ENCODE assay signal across 8 mouse cellular contexts in the genomic region with DNA sequence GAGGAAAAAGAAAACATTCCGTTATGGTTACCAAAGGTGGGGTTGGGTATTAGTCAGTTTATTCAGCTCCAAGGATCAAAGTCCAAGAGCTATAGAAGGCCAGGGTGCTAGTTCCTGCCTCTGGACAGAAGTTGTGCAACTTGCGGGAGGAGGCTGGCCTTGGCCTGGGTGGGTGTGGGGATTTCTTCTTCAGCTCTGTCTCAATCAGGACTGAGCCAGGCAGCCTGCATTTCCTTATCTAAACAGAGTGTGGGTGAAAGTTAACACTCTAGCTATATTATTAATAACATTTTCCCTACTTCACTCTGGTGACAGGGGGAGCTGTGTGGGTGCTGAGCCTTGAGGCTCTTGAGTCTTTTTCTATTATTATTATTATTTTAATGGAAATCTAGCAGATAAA. TPM values are rescaled to one million over a fixed set of nuclear protein-coding genes. Genes with fewer than 3 reads are reported as not detected.
DNase-seq lines count a peak whose midpoint lies in the region; ATAC-seq lines count a peak whose summit lies in the region.

No protein-coding gene starts in this region.

- no peaks in the 10 kb centered on the region; the same call in 1 of the 2 replicates for H3K79me2 ChIP-seq in macrophage (ENCODE audit: inconsistent target)

- no peak overlapping the region for H3K4me3 ChIP-seq in macrophage (ENCODE audit: inconsistent target)

- no peaks in the 10 kb centered on the region for H3K36me3 ChIP-seq in macrophage (ENCODE audit: inconsistent target)

- intact Hi-C loops in heart, postnatal 25 days (cut with DNase I): no loop called here

- peak; percentile 19 for DNase-seq in heart, adult 8-10 months (ENCODE audit: low spot score)
- no peak for DNase-seq in heart, postnatal 25 days (ENCODE audit: low spot score)
- DNase-seq in adrenal gland, postnatal 10 days: peak; percentile 85
- DNase-seq in kidney, postnatal 36 days: peak; percentile 42 to 72
- no peak for DNase-seq in gastrocnemius, adult 18-20 months (ENCODE audit: low spot score)
- DNase-seq in thymus, postnatal 25 days: no peak

- ATAC-seq in activated CD4-positive, CD25-positive, alpha-beta regulatory T cell, adult 4 months: no peak

- 18% methylated on average over 2 of the region's 2 CpGs for WGBS in macrophage (ENCODE audit: missing documents)

- peak overlapping the region; percentile 72 for H3K27ac ChIP-seq in macrophage

RNA-seq across cellular contexts. Expression of gene Prdx1, which starts 12.6 kb away (rescaled TPM):
- total RNA-seq in heart, adult 8-10 months (2022): 100 to 1,000 TPM; 475 to 641 (median 529) TPM
- total RNA-seq in heart, postnatal 25 days (2021): 100 to 1,000 TPM; 429 to 473 TPM
- 100 to 1,000 TPM; 573 to 689 TPM for total RNA-seq in adrenal gland, postnatal 10 days (2021)
- total RNA-seq in macrophage (2018; cell fraction: chromatin; rRNA removed): 100 to 1,000 TPM in 24 of 26 experiments, 10 to 100 TPM in 2; 89.0 to 603 (median 253) TPM
- 1,000 to 10,000 TPM in 13 of 26 experiments, 100 to 1,000 TPM in 13; 721 to 1,615 (median 996) TPM for total RNA-seq in macrophage (2018; cell fraction: cytosol; rRNA removed)
- total RNA-seq in macrophage (2018; cell fraction: nucleus; rRNA removed): 100 to 1,000 TPM in 25 of 26 experiments, 10 to 100 TPM in 1; 85.1 to 546 (median 313) TPM
- polyA plus RNA-seq in macrophage (2018): 1,330 to 1,969 TPM (median 1,907 TPM) in 3 replicates
- 100 to 1,000 TPM; 267 to 272 TPM for total RNA-seq in gastrocnemius, adult 18-20 months (2021)
- polyA plus RNA-seq in activated CD4-positive, CD25-positive, alpha-beta regulatory T cell, adult 4 months (2017; shearing (Covaris generic)): 100 to 1,000 TPM; 840 to 842 TPM

RNA-seq across cellular contexts. Expression of gene Akr1a1, which starts 21.3 kb away (rescaled TPM):
- total RNA-seq in heart, adult 8-10 months (2022): 100 to 1,000 TPM; 297 to 332 (median 327) TPM
- total RNA-seq in heart, postnatal 25 days (2021): 100 to 1,000 TPM; 277 to 278 TPM
- 100 to 1,000 TPM; 646 to 659 TPM for total RNA-seq in adrenal gland, postnatal 10 days (2021)
- total RNA-seq in macrophage (2018; cell fraction: chromatin; rRNA removed): 100 to 1,000 TPM in 24 of 26 experiments, 10 to 100 TPM in 2; 83.3 to 459 (median 260) TPM
- 1,000 to 10,000 TPM; 1,790 to 2,654 (median 2,221) TPM for total RNA-seq in macrophage (2018; cell fraction: cytosol; rRNA removed)
- total RNA-seq in macrophage (2018; cell fraction: nucleus; rRNA removed): 1,000 to 10,000 TPM in 2 of 26 experiments, 100 to 1,000 TPM in 24; 276 to 1,128 (median 644) TPM
- 1,138 to 1,978 TPM (median 1,711 TPM) in 3 replicates for polyA plus RNA-seq in macrophage (2018)
- 100 to 1,000 TPM; 182 to 198 TPM for total RNA-seq in gastrocnemius, adult 18-20 months (2021)
- polyA plus RNA-seq in activated CD4-positive, CD25-positive, alpha-beta regulatory T cell, adult 4 months (2017; shearing (Covaris generic)): 100 to 1,000 TPM; 314 to 333 TPM

RNA-seq across cellular contexts. Expression of gene Mmachc, which starts 35.4 kb away (rescaled TPM):
- total RNA-seq in heart, adult 8-10 months (2022): 10 to 100 TPM; 61.8 to 72.5 (median 66.4) TPM
- total RNA-seq in heart, postnatal 25 days (2021): 10 to 100 TPM; 57.6 TPM
- total RNA-seq in adrenal gland, postnatal 10 days (2021): 10 to 100 TPM; 32.2 to 40.4 TPM
- 1 to 10 TPM in 8 of 26 experiments, under 1 TPM in 7, not detected in 11; 0.34 to 3.6 (median 1.5) TPM for total RNA-seq in macrophage (2018; cell fraction: chromatin; rRNA removed)
- 10 to 100 TPM in 1 of 26 experiments, 1 to 10 TPM in 25; 4.2 to 10.0 (median 6.3) TPM for total RNA-seq in macrophage (2018; cell fraction: cytosol; rRNA removed)
- 1 to 10 TPM in 19 of 26 experiments, under 1 TPM in 6, not detected in 1; 0.50 to 8.3 (median 1.7) TPM for total RNA-seq in macrophage (2018; cell fraction: nucleus; rRNA removed)
- 5.1 to 10.4 TPM (median 9.4 TPM) in 3 replicates for polyA plus RNA-seq in macrophage (2018)
- 10 to 100 TPM; 33.3 to 34.9 TPM for total RNA-seq in gastrocnemius, adult 18-20 months (2021)
- 1 to 10 TPM; 3.9 to 4.9 TPM for polyA plus RNA-seq in activated CD4-positive, CD25-positive, alpha-beta regulatory T cell, adult 4 months (2017; shearing (Covaris generic))

RNA-seq across cellular contexts. Expression of gene Ccdc163, which starts 35.5 kb away (rescaled TPM):
- 1 to 10 TPM; 3.0 to 5.7 (median 4.1) TPM for total RNA-seq in heart, adult 8-10 months (2022)
- total RNA-seq in heart, postnatal 25 days (2021): 1 to 10 TPM; 5.5 to 5.6 TPM
- 10 to 100 TPM; 18.6 to 20.2 TPM for total RNA-seq in adrenal gland, postnatal 10 days (2021)
- 100 to 1,000 TPM in 1 of 26 experiments, 10 to 100 TPM in 25; 30.6 to 103 (median 65.3) TPM for total RNA-seq in macrophage (2018; cell fraction: chromatin; rRNA removed)
- 10 to 100 TPM in 22 of 26 experiments, 1 to 10 TPM in 4; 8.1 to 23.9 (median 12.8) TPM for total RNA-seq in macrophage (2018; cell fraction: cytosol; rRNA removed)
- total RNA-seq in macrophage (2018; cell fraction: nucleus; rRNA removed): 10 to 100 TPM; 26.0 to 80.4 (median 57.5) TPM
- 7.9 to 32.9 TPM (median 10.8 TPM) in 3 replicates for polyA plus RNA-seq in macrophage (2018)
- total RNA-seq in gastrocnemius, adult 18-20 months (2021): 1 to 10 TPM; 2.2 to 2.6 TPM
- 10 to 100 TPM; 33.7 to 39.5 TPM for polyA plus RNA-seq in activated CD4-positive, CD25-positive, alpha-beta regulatory T cell, adult 4 months (2017; shearing (Covaris generic))

RNA-seq across cellular contexts. Expression of gene Nasp, which starts 45.0 kb away (rescaled TPM):
- total RNA-seq in heart, adult 8-10 months (2022): 10 to 100 TPM; 13.3 to 18.4 (median 16.0) TPM
- 10 to 100 TPM; 21.1 to 24.6 TPM for total RNA-seq in heart, postnatal 25 days (2021)
- total RNA-seq in adrenal gland, postnatal 10 days (2021): 10 to 100 TPM; 46.4 to 48.1 TPM
- 10 to 100 TPM; 17.0 to 96.4 (median 46.6) TPM for total RNA-seq in macrophage (2018; cell fraction: chromatin; rRNA removed)
- total RNA-seq in macrophage (2018; cell fraction: cytosol; rRNA removed): 10 to 100 TPM; 12.1 to 32.1 (median 23.4) TPM
- total RNA-seq in macrophage (2018; cell fraction: nucleus; rRNA removed): 10 to 100 TPM; 13.4 to 98.4 (median 25.1) TPM
- 25.6 to 55.5 TPM (median 47.9 TPM) in 3 replicates for polyA plus RNA-seq in macrophage (2018)
- 10 to 100 TPM in 1 of 2 experiments, 1 to 10 TPM in 1; 9.1 to 10.6 TPM for total RNA-seq in gastrocnemius, adult 18-20 months (2021)
- 10 to 100 TPM; 62.2 to 66.1 TPM for polyA plus RNA-seq in activated CD4-positive, CD25-positive, alpha-beta regulatory T cell, adult 4 months (2017; shearing (Covaris generic))

Comparison
In these comparisons a context has a peak if more than half of its experiments do, and no peak if none do; other contexts are left out.
1. DNase-seq: peak in heart, adult 8-10 months (single experiment), adrenal gland, postnatal 10 days (single experiment) and kidney, postnatal 36 days (2 of 2); none in heart, postnatal 25 days (single experiment), gastrocnemius, adult 18-20 months (single experiment) and thymus, postnatal 25 days (single experiment).